Mouse (Mus musculus) lung, embryonic 14.5 days (tissue): ENCODE measurements at regions not wholly inside any gene's neighbourhood (a gene's known extent, or its start where the extent isn't known, plus 50 kb on each side); places are given as distances from the start of the nearest gene placed in this dataset.
A peak's percentile ranks its signal among the peaks of the same experiment; 100 is the strongest.

Experiments
- ATAC-seq: fragments of 200-750 bp; cut with Nextera tagmentation; 2 replicates; pipeline ENCODE4 v1.8.0; 2017; ENCODE audit warnings: mild to moderate bottlenecking, moderate TSS enrichment, moderate library complexity; ENCODE audit not compliant: insufficient read depth
- DNase-seq: peaks from one replicate; pipeline ENCODE4 v3.0.0-alpha.2; 2015
- H3K27ac ChIP-seq: fragments of 300-500 bp; sonication (generic); 2 replicates; pipeline ENCODE4 v1.5.1; 2014; ENCODE audit warnings: low read depth, mild to moderate bottlenecking, moderate library complexity
- H3K27me3 ChIP-seq: fragments of 300-500 bp; sonication (generic); 2 replicates; pipeline ENCODE4 v1.6.1; 2014; ENCODE audit warnings: low read length, control low read depth; ENCODE audit not compliant: insufficient read depth
- H3K36me3 ChIP-seq: fragments of 300-500 bp; sonication (generic); 2 replicates; pipeline ENCODE4 v1.6.1; 2014; ENCODE audit warnings: control low read depth; ENCODE audit not compliant: insufficient read depth
- H3K4me1 ChIP-seq: fragments of 300-500 bp; sonication (generic); 2 replicates; pipeline ENCODE4 v1.6.1; 2014; ENCODE audit warnings: antibody characterized with exemption, control low read depth; ENCODE audit not compliant: insufficient read depth
- H3K4me2 ChIP-seq: fragments of 300-500 bp; sonication (generic); 2 replicates; pipeline ENCODE4 v1.6.1; 2014; ENCODE audit warnings: mild to moderate bottlenecking
- H3K4me3 ChIP-seq: fragments of 300-500 bp; sonication (generic); 2 replicates; pipeline ENCODE4 v1.5.1; 2014; ENCODE audit warnings: low read depth, low read length
- H3K9ac ChIP-seq: fragments of 300-500 bp; sonication (generic); 2 replicates; pipeline ENCODE4 v1.6.1; 2014
- H3K9me3 ChIP-seq: fragments of 300-500 bp; sonication (generic); 2 replicates; pipeline ENCODE4 v1.6.1; 2016; ENCODE audit warnings: low read depth, low read length, control low read depth
- CTCF ChIP-seq: IDR thresholded peaks from 2 replicates; pipeline ENCODE4 v1.5.1; 2016; ENCODE audit warnings: antibody characterized with exemption, low read depth
- WGBS: fragments of 180-500 bp; shearing (Covaris S2); extraction: QIAGEN DNeasy Blood & Tissue Kit; methylation state at CpG from one replicate; pipeline ENCODE4 v1.1.7; 2014; 5-methylcytosine and 5-hydroxymethylcytosine counted together

DNA sequence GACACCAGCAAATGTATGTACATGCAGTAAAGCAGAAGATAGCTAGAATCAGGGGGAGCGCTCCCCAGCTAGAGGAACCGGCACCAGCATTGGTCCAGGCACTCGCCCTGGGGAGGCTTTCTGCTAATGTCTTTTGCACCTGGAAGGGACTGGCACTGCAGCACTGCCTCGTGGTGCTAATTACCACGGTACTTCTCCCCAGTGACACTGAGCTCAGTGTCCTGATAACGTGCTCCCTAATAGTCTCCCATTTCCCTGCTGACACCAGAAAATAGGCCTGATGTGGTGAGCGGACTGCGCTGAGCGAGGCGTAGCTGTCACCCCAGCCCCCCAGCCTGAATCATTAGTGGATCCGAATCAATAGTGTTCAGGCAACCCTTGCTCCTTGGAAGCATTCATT is 55.0 kb upstream of the Lmo2 start:
- Histone ChIP-seq H3K9ac (no peak overlapping the region), H3K36me3 (no peaks in the 10 kb centered on the region), H3K9me3 (no peaks in the 10 kb centered on the region), H3K4me3 (no peak overlapping the region), H3K27ac (no peak overlapping the region), H3K4me2 (no peak overlapping the region), H3K27me3 (no peaks in the 10 kb centered on the region), H3K4me1 (no peaks in the 10 kb centered on the region; the same call in 1 of the 2 replicates)
- no peak for TF ChIP-seq CTCF
- 67% methylated on average over 11 of the region's 11 CpGs for WGBS
- ATAC-seq = no peak
- DNase-seq = no peak

DNA sequence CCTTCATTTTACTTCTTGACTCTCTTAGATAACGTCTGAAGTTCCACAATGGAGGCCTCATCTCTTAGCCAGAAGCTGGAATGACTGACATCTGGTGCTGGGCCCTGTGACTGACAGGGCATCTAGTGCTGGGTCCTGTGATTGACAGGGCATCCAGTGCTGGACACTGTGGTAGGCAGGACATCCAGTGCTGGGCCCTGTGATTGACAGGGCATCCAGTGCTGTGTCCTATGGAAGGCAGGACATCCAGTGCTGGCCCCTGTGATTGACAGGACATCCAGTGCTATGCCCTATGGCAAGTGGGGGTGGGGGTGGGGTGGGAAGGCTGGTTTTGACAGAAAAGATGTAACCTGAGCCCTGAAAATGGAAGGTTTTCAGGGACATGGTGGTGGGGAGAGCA is 52.1 kb upstream of the Lmo2 start:
- no peak overlapping the region; the same call in 1 of the 2 replicates for H3K27ac ChIP-seq
- no peak overlapping the region for H3K4me3 ChIP-seq
- no peak for TF ChIP-seq CTCF
- DNase-seq = no peak
- no peak; the same call in 1 of the 2 replicates for ATAC-seq
- H3K27me3 ChIP-seq = no peaks in the 10 kb centered on the region
- WGBS = 71% methylated on average over 1 of the region's 1 CpGs
- no peak overlapping the region for H3K9ac ChIP-seq
- H3K4me2 ChIP-seq = no peak overlapping the region
- H3K9me3 ChIP-seq = no peaks in the 10 kb centered on the region
- no peaks in the 10 kb centered on the region for H3K36me3 ChIP-seq
- no peaks in the 10 kb centered on the region; the same call in 1 of the 2 replicates for H3K4me1 ChIP-seq

DNA sequence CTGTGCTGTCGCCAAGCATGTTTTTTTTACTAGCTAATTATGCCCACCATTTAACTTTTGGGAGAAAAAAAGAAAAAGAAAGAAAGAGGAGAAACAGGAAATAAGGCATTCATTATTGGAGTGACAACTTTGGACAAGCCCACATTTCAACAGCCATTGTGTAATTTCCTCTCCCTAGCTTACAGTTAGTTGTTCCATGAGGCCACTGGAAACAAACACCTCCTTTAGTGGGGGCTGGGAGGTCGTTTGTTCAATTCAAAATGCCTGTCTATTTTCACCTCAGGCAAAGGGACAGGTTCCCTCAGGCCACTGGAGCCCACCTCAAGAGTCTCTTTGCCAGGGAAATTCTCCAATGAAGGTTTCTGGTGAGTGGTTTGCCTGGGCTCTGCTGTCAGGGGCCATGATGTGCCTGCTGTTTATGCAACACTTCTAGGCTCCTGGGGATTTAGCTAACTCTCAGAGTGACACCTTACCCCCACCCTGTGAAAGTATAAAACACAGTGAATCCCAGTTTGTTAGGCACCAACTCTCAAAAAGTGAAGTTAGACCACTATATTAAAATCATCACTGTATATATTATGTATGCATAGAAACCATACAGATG is 51.1 kb upstream of the Lmo2 start:
- peak overlapping the region; percentile 71 for H3K27ac ChIP-seq
- no peak for TF ChIP-seq CTCF
- H3K9me3 ChIP-seq = no peaks in the 10 kb centered on the region
- DNase-seq = peak; percentile 67
- no peaks in the 10 kb centered on the region; the same call in 1 of the 2 replicates for H3K4me1 ChIP-seq
- no peak overlapping the region for H3K4me3 ChIP-seq
- H3K4me2 ChIP-seq = no peak overlapping the region
- H3K36me3 ChIP-seq = no peaks in the 10 kb centered on the region
- no peak overlapping the region for H3K9ac ChIP-seq
- no peaks in the 10 kb centered on the region for H3K27me3 ChIP-seq
- WGBS = 14% methylated on average over 2 of the region's 2 CpGs
- peak; percentile 28; the same call in 1 of the 2 replicates for ATAC-seq
